Mouse (Mus musculus) T-helper 2 cell (primary cell): ENCODE data around the gene Ccdc180.

Experiments
- in situ Hi-C: fragments of 300-600 bp; cut with MboI, MseI; formaldehyde crosslinking; loops from one replicate; pipeline ENCODE4 v1.15.1; 2025; ENCODE audit warnings: high pct_unique_total_duplicates

Gene Ccdc180

DNA sequence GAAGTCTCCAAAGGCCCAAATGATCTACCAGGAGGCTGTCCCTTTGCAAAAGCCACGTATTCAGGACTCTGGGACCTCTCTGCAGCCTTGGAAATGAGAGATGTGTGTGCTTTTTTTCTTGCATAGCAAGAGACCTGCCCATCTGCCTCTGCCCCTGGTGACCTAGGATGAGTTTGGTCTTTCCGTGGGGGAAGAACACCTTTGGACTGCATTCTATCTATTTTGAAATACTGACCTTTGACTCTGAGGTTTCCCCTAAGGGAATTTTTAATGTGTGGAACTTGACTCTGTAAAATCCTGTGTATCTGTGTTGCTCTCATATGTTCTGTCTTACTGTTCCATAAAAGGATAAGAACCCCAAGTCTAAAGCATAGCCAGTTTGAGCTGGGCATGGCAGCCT lies 78.9 kb downstream of the Ccdc180 start:
- in situ Hi-C loops, result no loop called here

DNA sequence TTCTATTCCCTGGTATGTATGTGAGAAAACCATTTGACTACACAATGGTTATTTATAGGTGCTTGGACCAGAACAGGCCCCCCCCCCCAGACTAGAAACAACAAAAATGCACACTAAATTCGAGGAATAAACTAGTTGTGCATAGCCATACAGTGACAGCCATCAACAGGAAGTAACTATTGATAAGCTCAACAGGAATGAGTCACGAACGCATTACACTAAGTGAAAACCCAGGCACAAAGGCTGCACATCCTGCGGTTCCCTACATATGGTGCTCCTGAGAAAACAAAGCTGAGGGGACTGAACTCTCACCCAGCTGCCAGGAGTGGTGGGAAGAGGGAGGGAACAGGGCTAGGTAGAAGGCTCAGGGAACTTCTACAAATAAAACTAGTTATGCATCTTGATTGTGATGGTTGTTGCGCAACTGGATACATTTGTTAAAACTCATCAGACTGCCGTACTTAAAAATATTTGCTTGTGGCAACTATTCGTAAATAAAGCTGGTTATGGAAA lies 80.0 kb downstream of the Ccdc180 start:
- in situ Hi-C loops, result no loop called here

GRCm38 (mm10) chr4:45971806-45972447 lies 81.8 kb downstream of the Ccdc180 start:
- in situ Hi-C loops, result no loop called here

DNA sequence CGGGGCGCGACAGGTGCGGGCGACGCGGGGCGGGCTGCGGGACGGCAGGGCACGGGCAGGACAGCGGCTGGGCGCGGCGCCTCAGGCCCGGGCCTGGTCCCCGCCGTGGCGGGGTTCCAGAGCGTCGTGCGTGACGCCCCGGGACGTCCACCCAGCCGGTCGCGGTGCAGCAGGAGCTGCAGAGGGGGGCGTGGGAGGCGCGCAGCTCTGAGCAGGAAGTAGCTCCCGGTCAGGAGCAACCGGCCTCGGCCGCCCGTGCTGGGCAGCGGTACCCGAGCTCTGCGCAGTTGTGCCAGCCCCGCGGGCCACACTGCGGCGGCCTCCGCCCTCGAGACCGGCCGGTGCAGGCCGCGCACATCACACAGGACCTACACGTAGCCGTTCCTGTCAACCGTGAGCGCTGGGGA lies 82.3 kb downstream of the Ccdc180 start:
- in situ Hi-C loops, result no loop called here

DNA sequence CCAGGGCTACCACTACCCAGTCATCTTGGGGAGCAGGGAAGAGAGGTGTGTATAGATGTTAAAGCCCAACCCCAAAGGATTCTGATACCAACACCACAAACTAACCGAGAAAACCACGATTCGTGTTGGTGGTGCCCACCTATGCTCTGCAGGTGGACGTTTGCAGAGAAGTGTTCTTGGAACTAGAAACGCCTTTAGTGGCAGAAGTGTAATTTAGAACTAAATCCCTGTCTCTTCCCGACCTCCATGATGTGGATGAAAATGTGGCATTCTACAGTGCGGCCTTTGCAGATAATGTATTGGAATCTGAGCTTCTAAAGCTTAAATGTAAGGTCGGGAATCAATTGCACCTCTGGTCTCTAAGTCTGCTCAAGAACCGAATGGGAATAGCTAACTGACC lies 82.8 kb downstream of the Ccdc180 start:
- in situ Hi-C loops, result no loop called here

DNA sequence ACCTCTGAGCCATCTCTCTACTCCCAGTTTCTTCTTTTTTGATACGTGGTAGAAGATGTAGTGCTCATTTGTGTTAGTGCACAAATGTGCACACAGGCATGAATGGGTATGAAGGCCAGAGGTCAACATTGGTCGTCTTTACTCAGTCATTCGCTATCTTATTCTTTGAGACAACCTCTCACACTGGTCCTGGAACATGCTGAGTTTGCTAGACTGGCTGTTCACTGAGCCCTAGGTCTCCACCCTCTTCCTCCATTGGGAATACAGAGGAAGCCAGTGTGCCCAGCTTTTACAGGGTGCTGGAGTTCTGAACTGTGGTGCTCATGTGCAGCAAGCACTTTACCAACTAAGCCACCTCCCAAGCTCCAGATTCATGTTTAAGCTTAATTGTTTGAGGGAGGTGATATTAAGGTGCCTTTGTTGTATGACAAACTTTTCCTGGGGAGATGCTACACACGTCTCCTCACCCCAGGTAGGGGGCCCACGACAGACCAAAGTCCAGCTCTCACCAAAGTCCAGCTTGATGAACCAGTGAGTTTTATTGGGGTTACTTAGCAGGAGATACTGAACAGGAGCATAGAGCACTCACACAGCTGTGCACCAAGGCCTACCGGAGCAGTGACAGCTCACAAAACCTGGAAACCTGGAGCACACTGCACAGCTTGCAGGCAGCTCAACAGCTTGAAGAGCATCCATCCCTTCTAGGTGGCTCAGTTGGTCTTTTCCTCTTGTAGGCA lies 87.0 kb downstream of the Ccdc180 start:
- in situ Hi-C loops, result no loop called here

DNA sequence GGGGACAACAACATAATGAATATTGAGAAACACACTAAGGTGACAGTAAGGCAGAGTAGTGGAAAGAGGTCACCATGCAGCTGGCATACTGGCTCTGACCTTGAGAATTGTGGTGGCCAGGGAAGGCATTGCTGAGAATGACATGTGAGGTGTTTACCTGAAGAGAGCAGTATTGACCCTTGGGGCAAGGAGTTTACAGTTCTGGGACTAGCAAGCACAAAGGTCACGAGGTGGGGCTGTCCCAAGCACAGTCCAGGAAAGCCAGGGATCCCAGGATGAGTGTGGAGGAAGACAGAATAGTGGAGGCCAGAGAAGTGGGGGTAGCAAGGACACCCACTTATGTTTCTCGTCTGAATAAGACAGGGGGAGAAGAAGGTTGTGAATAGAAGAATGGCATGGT lies 89.8 kb downstream of the Ccdc180 start:
- in situ Hi-C loops, result no loop called here

DNA sequence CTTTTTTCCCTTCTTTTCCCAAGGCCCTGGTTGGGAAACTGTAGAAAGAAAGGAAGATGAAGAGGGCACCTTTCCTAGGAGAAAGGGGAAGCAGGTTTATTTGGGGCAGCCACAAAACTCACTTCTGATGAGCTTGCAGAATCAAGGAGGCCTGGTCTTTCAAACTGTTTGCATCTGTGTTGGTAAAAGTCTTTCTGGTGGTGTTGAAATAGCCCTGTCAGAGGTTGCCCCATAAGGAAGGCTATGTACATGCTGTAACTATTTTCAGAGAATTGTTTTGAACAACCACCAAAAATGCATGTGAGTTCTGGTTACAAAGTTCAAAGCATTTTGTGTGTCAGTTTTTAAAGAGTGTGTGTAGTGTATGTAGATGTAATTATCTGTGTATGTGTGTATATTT lies 91.0 kb downstream of the Ccdc180 start:
- in situ Hi-C loops, result no loop called here

DNA sequence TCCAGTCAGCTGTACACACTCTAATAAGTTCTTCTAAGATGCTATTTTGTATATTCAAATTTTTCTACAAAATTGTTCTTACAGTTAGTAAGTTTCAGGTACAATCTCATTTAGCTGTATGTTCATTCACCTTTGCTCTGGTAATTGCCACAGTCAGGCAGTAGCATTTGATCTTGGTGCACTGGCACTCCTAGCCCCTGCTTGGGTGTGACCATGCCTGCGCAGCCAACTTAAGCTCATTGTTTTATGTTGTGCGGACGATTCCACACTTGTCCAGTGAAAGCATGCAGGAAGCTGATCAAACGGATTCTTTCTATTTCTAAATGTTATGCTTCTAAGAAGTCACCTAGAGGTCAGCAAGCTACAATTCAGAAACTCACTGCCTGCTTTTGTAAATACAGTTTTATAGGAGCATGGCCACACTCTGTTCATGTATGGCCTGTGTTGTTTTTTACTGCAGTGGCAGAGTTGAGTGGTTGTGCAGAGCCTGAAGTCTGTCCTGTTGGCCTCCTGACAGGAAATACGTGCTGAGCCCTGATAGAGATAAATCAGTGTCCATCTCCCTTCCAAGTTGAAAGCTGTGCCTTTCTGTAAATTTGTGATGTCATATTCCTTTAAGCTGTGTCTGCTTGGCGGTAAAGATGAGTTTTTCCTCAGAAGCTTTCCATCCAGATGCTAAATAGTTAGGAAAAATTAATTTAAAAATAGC lies 100.5 kb downstream of the Ccdc180 start:
- in situ Hi-C loops, result loop anchor here (10.0 kb wide), 1 partner anchor 1534 kb away; no protein-coding TSS in a partner anchor

DNA sequence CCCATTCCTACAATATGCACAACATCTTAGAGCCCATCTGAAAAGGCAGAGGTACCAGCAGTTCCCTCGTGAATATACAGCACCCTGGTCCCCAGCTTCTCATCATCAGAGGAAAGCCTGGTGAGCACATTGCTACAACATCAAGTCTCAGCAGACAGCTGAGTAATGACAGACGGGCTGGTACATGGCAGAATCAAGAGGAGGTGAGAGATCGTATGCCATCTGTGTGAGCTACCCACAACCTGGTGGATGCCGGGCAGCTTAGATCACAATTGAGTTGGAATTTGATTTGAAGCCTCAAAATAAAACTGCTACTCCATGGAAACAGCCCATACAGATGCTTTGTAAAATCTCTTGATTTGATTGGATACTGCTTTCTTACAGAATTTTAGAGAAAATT lies 108.4 kb downstream of the Ccdc180 start:
- in situ Hi-C loops, result loop anchor here (10.0 kb wide), 1 partner anchor 1526 kb away; no protein-coding TSS in a partner anchor
